Mouse (Mus musculus) stomach, embryonic 16.5 days (tissue): ENCODE results near the gene Nat9. TPM values are rescaled to one million over a fixed set of nuclear protein-coding genes. Genes with fewer than 3 reads are reported as not detected.

ENCODE experiments used
- ATAC-seq: fragments of 200-750 bp; cut with Nextera tagmentation; 2 replicates; pipeline ENCODE4 v1.8.0; 2017; ENCODE audit warnings: moderate number of reproducible peaks, moderate TSS enrichment; ENCODE audit not compliant: insufficient read depth, low FRiP score
- H3K27ac ChIP-seq: fragments of 300-500 bp; sonication (generic); 2 replicates; pipeline ENCODE4 v1.5.1; 2014; ENCODE audit warnings: low read length
- H3K27me3 ChIP-seq: fragments of 300-500 bp; sonication (generic); 2 replicates; pipeline ENCODE4 v1.6.1; 2014; ENCODE audit warnings: low read length, control low read depth, mixed read lengths; ENCODE audit not compliant: control insufficient read depth, insufficient read depth
- H3K36me3 ChIP-seq: fragments of 300-500 bp; sonication (generic); 2 replicates; pipeline ENCODE4 v1.6.1; 2014; ENCODE audit warnings: low read length; ENCODE audit not compliant: control insufficient read depth, insufficient read depth
- H3K4me1 ChIP-seq: fragments of 300-500 bp; sonication (generic); 2 replicates; pipeline ENCODE4 v1.6.1; 2014; ENCODE audit warnings: low read length, control low read depth, mixed read lengths; ENCODE audit not compliant: control insufficient read depth, insufficient read depth
- H3K4me2 ChIP-seq: fragments of 300-500 bp; sonication (generic); 2 replicates; pipeline ENCODE4 v1.6.1; 2014; ENCODE audit warnings: low read depth, low read length, mixed read lengths
- H3K4me3 ChIP-seq: fragments of 300-500 bp; sonication (generic); replicated peaks from 2 replicates; pipeline ENCODE4 v1.5.1; 2014; ENCODE audit warnings: mild to moderate bottlenecking, low read length
- H3K9ac ChIP-seq: fragments of 300-500 bp; sonication (generic); 2 replicates; pipeline ENCODE4 v1.6.1; 2014; ENCODE audit warnings: low read length
- H3K9me3 ChIP-seq: fragments of 300-500 bp; sonication (generic); replicated peaks from 2 replicates; pipeline ENCODE4 v1.6.1; 2016; ENCODE audit warnings: low read length, control low read depth; ENCODE audit not compliant: control insufficient read depth
- WGBS: fragments of 180-500 bp; shearing (Covaris S2); extraction: QIAGEN DNeasy Blood & Tissue Kit; methylation state at CpG from one replicate; pipeline ENCODE4 v1.1.7; 2014; 5-methylcytosine and 5-hydroxymethylcytosine counted together
- polyA plus RNA-seq: library from polyadenylated mRNA; unstranded; fragments of >200 nt; fragmentation: Nextera tagmentation; extraction: Ambion mirVana; gene quantifications from 2 replicates; pipeline ENCODE4 v1.2.1, GENCODE M21; 2015

Gene Nat9
- polyA plus RNA-seq, 1 experiment from 2014 or later = 21.8 TPM

GRCm38 (mm10) chr11:115219685-115220084, 32.0 kb upstream of the Nat9 start:
- Histone ChIP-seq H3K36me3 (no peaks in the 10 kb centered on the region), H3K4me1 (peaks cover 27% of the 10 kb centered on the region), H3K4me2 (no peak overlapping the region), H3K4me3 (no peak overlapping the region), H3K27ac (no peak overlapping the region), H3K27me3 (no peaks in the 10 kb centered on the region), H3K9me3 (no peaks in the 10 kb centered on the region), H3K9ac (no peak overlapping the region)
- no peak for ATAC-seq
- 82% methylated on average over 10 of the region's 10 CpGs for WGBS

GRCm38 (mm10) chr11:115219263-115219662, 31.6 kb upstream of the Nat9 start:
- Histone ChIP-seq H3K27ac (no peak overlapping the region; the same call in 1 of the 2 replicates), H3K36me3 (no peaks in the 10 kb centered on the region), H3K27me3 (no peaks in the 10 kb centered on the region), H3K4me2 (no peak overlapping the region), H3K4me1 (peaks cover 27% of the 10 kb centered on the region), H3K9ac (no peak overlapping the region; the same call in 1 of the 2 replicates), H3K4me3 (no peak overlapping the region), H3K9me3 (no peaks in the 10 kb centered on the region)
- peak; percentile 19; the same call in 1 of the 2 replicates for ATAC-seq
- 38% methylated on average over 9 of the region's 9 CpGs for whole genome bisulfite sequencing

GRCm38 (mm10) chr11:115217439-115218410, 30.1 kb upstream of the Nat9 start:
- no peaks in the 10 kb centered on the region for H3K27me3 ChIP-seq
- H3K9me3 ChIP-seq = no peaks in the 10 kb centered on the region
- H3K4me2 ChIP-seq = no peak overlapping the region
- H3K36me3 ChIP-seq = no peaks in the 10 kb centered on the region
- no peak overlapping the region for H3K9ac ChIP-seq
- no peak for ATAC-seq
- H3K4me3 ChIP-seq = no peak overlapping the region
- peaks cover 25% of the 10 kb centered on the region for H3K4me1 ChIP-seq
- no peak overlapping the region for H3K27ac ChIP-seq
- 42% methylated on average over 18 of the region's 18 CpGs for WGBS

GRCm38 (mm10) chr11:115215123-115215522, 27.5 kb upstream of the Nat9 start:
- whole genome bisulfite sequencing = 40% methylated on average over 5 of the region's 5 CpGs
- Histone ChIP-seq H3K9me3 (no peaks in the 10 kb centered on the region), H3K27ac (no peak overlapping the region), H3K36me3 (no peaks in the 10 kb centered on the region), H3K27me3 (no peaks in the 10 kb centered on the region), H3K4me1 (peaks cover 14% of the 10 kb centered on the region; the same call in 1 of the 2 replicates), H3K4me2 (no peak overlapping the region), H3K4me3 (no peak overlapping the region), H3K9ac (no peak overlapping the region)
- ATAC-seq = no peak

GRCm38 (mm10) chr11:115212116-115212515, 24.5 kb upstream of the Nat9 start:
- no peak overlapping the region for H3K9ac ChIP-seq

GRCm38 (mm10) chr11:115209958-115210357, 22.3 kb upstream of the Nat9 start:
- H3K4me1 ChIP-seq = no peaks in the 10 kb centered on the region
- H3K4me3 ChIP-seq = no peak overlapping the region
- no peak overlapping the region for H3K9ac ChIP-seq
- ATAC-seq = no peak
- no peak overlapping the region for H3K4me2 ChIP-seq
- 0 out of 2 replicates have a peak, but pooled peaks cover 3% of the 10 kb centered on the region for H3K36me3 ChIP-seq
- H3K27me3 ChIP-seq = no peaks in the 10 kb centered on the region
- no peak overlapping the region for H3K27ac ChIP-seq
- no peaks in the 10 kb centered on the region for H3K9me3 ChIP-seq
- WGBS = 80% methylated on average over 7 of the region's 7 CpGs

More at GRCm38 (mm10) chr11:115212116-115212515, 24.5 kb upstream of the Nat9 start:
- no peak overlapping the region for H3K27ac ChIP-seq
- H3K4me2 ChIP-seq = no peak overlapping the region
- WGBS = 43% methylated on average over 13 of the region's 13 CpGs
- no peaks in the 10 kb centered on the region for H3K9me3 ChIP-seq
- H3K4me3 ChIP-seq = no peak overlapping the region
- H3K4me1 ChIP-seq = no peaks in the 10 kb centered on the region
- no peaks in the 10 kb centered on the region for H3K36me3 ChIP-seq
- H3K27me3 ChIP-seq = no peaks in the 10 kb centered on the region
- ATAC-seq = no peak

- no peak for ATAC-seq
- Histone ChIP-seq H3K36me3 (0 out of 2 replicates have a peak, but pooled peaks cover 3% of the 10 kb centered on the region), H3K9me3 (no peaks in the 10 kb centered on the region), H3K27me3 (no peaks in the 10 kb centered on the region), H3K4me2 (no peak overlapping the region), H3K4me3 (no peak overlapping the region), H3K9ac (no peak overlapping the region), H3K4me1 (no peaks in the 10 kb centered on the region), H3K27ac (no peak overlapping the region)
- WGBS = 73% methylated on average over 25 of the region's 25 CpGs
Measured at GRCm38 (mm10) chr11:115208776-115209732, 21.4 kb upstream of the Nat9 start.

GRCm38 (mm10) chr11:115208126-115208525, 20.5 kb upstream of the Nat9 start:
- Histone ChIP-seq H3K27me3 (no peaks in the 10 kb centered on the region), H3K4me1 (no peaks in the 10 kb centered on the region), H3K4me2 (no peak overlapping the region), H3K9me3 (no peaks in the 10 kb centered on the region), H3K27ac (no peak overlapping the region), H3K4me3 (no peak overlapping the region), H3K36me3 (0 out of 2 replicates have a peak, but pooled peaks cover 3% of the 10 kb centered on the region), H3K9ac (no peak overlapping the region)
- no peak for ATAC-seq
- WGBS = 75% methylated on average over 12 of the region's 12 CpGs
